Mouse (Mus musculus) heart, postnatal 0 days (tissue): ENCODE results near the gene Cdh12. TPM values are rescaled to one million over a fixed set of nuclear protein-coding genes. Genes with fewer than 3 reads are reported as not detected.

Source experiments
- ATAC-seq: fragments of 200-750 bp; cut with Nextera tagmentation; 2 replicates; pipeline ENCODE4 v1.8.0; 2017; ENCODE audit warnings: low read depth, moderate number of reproducible peaks, moderate library complexity; ENCODE audit not compliant: insufficient read depth
- DNase-seq: peaks from one replicate; pipeline ENCODE4 v3.0.0-alpha.2; 2016; ENCODE audit warnings: low spot score
- H3K27ac ChIP-seq: fragments of 300-500 bp; sonication (generic); 2 replicates; pipeline ENCODE4 v1.5.1; 2014; ENCODE audit warnings: low read depth, mild to moderate bottlenecking
- H3K27me3 ChIP-seq: fragments of 300-500 bp; sonication (generic); 2 replicates; pipeline ENCODE4 v1.6.1; 2014; ENCODE audit warnings: low read length, mixed read lengths; ENCODE audit not compliant: control insufficient read depth, insufficient read depth
- H3K36me3 ChIP-seq: fragments of 300-500 bp; sonication (generic); replicated peaks from 2 replicates; pipeline ENCODE4 v1.6.1; 2014; ENCODE audit warnings: low read length, mixed read lengths; ENCODE audit not compliant: control insufficient read depth, insufficient read depth
- H3K4me1 ChIP-seq: fragments of 300-500 bp; sonication (generic); 2 replicates; pipeline ENCODE4 v1.6.1; 2014; ENCODE audit warnings: antibody characterized with exemption; ENCODE audit not compliant: control insufficient read depth, insufficient read depth
- H3K4me2 ChIP-seq: fragments of 300-500 bp; sonication (generic); 2 replicates; pipeline ENCODE4 v1.6.1; 2014; ENCODE audit warnings: low read depth, mild to moderate bottlenecking, low read length, moderate library complexity
- H3K4me3 ChIP-seq: fragments of 300-500 bp; sonication (generic); 2 replicates; pipeline ENCODE4 v1.5.1; 2014; ENCODE audit warnings: low read depth, low read length
- H3K9ac ChIP-seq: fragments of 300-500 bp; sonication (generic); replicated peaks from 2 replicates; pipeline ENCODE4 v1.6.1; 2014; ENCODE audit warnings: low read depth, low read length, mixed read lengths
- H3K9me3 ChIP-seq: fragments of 300-500 bp; sonication (generic); replicated peaks from 2 replicates; pipeline ENCODE4 v1.6.1; 2016; ENCODE audit warnings: low read length; ENCODE audit not compliant: control insufficient read depth
- CTCF ChIP-seq: IDR thresholded peaks from 2 replicates; pipeline ENCODE4 v1.5.1; 2016; ENCODE audit warnings: antibody characterized with exemption, control low read depth, low read depth
- EP300 ChIP-seq: IDR thresholded peaks from 2 replicates; pipeline ENCODE4 v1.6.1; 2016; ENCODE audit warnings: antibody characterized with exemption, low read depth
- WGBS: fragments of 180-500 bp; shearing (Covaris S2); extraction: QIAGEN DNeasy Blood & Tissue Kit; methylation state at CpG from one replicate; pipeline ENCODE4 v1.1.7; 2014; 5-methylcytosine and 5-hydroxymethylcytosine counted together
- polyA plus RNA-seq: library from polyadenylated mRNA; unstranded; fragments of >200 nt; fragmentation: Nextera tagmentation; extraction: Ambion mirVana; gene quantifications from 2 replicates; pipeline ENCODE4 v1.2.1, GENCODE M21; 2015
- total RNA-seq: library from RNA; depleted of rRNA; stranded (reverse); fragments of >200 nt; gene quantifications from 2 replicates; pipeline ENCODE4 v1.2.3, GENCODE M21; 2014; ENCODE audit warnings: low replicate concordance; rRNA removed

Gene Cdh12
- total RNA-seq (0.12 TPM in 1 of 2 replicates, not detected in the other), polyA plus RNA-seq (0.03 and 0.04 TPM in 2 replicates)

GRCm38 (mm10) chr15:20448861-20449663 is at the start of gene Cdh12:
TSS of gene Cdh12 (plus strand) at chr15:20449265.
- no peak within 1 kb of the TSS for H3K27ac ChIP-seq
- peak within 1 kb of the TSS; percentile 33 for H3K4me3 ChIP-seq
- no peaks in the 10 kb centered on the region for H3K4me1 ChIP-seq
- H3K9me3 ChIP-seq = no peaks in the 10 kb centered on the region
- H3K36me3 ChIP-seq = no peaks in the 10 kb centered on the region
- no peak for TF ChIP-seq EP300
- TF ChIP-seq CTCF = no peak
- H3K9ac ChIP-seq = no peak within 1 kb of the TSS
- no peak for DNase-seq
- H3K4me2 ChIP-seq = peak within 1 kb of the TSS; percentile 61
- ATAC-seq = no peak
- WGBS = 15% methylated on average over 18 of the region's 18 CpGs
- H3K27me3 ChIP-seq = no peaks in the 10 kb centered on the region

- H3K9ac ChIP-seq = no peak overlapping the region
- no peaks in the 10 kb centered on the region for H3K4me1 ChIP-seq
- WGBS = 44% methylated on average over 3 of the region's 3 CpGs
- DNase-seq (peak; percentile 9), ATAC-seq (no peak)
- H3K36me3 ChIP-seq = no peaks in the 10 kb centered on the region
- H3K4me3 ChIP-seq = no peak overlapping the region
- peak; percentile 46 for TF ChIP-seq CTCF
- TF ChIP-seq EP300 = no peak
- H3K4me2 ChIP-seq = no peak overlapping the region
- H3K9me3 ChIP-seq = no peaks in the 10 kb centered on the region
- no peak overlapping the region for H3K27ac ChIP-seq
- no peaks in the 10 kb centered on the region for H3K27me3 ChIP-seq
Observed at GRCm38 (mm10) chr15:20403596-20403995, 45.5 kb upstream of the Cdh12 start.

GRCm38 (mm10) chr15:20413397-20413796 is 35.7 kb upstream of the Cdh12 start:
- Histone ChIP-seq H3K36me3 (no peaks in the 10 kb centered on the region), H3K9ac (no peak overlapping the region), H3K27me3 (no peaks in the 10 kb centered on the region), H3K9me3 (no peaks in the 10 kb centered on the region), H3K4me1 (no peaks in the 10 kb centered on the region), H3K4me2 (no peak overlapping the region), H3K4me3 (no peak overlapping the region), H3K27ac (no peak overlapping the region)
- TF ChIP-seq CTCF (no peak), EP300 (no peak)
- DNase-seq (no peak), ATAC-seq (no peak)
- WGBS = 75% methylated on average over 1 of the region's 1 CpGs

GRCm38 (mm10) chr15:20436356-20436755 is 12.7 kb upstream of the Cdh12 start:
- Histone ChIP-seq H3K36me3 (no peaks in the 10 kb centered on the region), H3K4me3 (no peak overlapping the region), H3K27me3 (no peaks in the 10 kb centered on the region), H3K27ac (no peak overlapping the region), H3K9ac (no peak overlapping the region), H3K9me3 (no peaks in the 10 kb centered on the region), H3K4me1 (no peaks in the 10 kb centered on the region), H3K4me2 (no peak overlapping the region)
- TF ChIP-seq CTCF (no peak), EP300 (no peak)
- 63% methylated on average over 2 of the region's 2 CpGs for WGBS
- DNase-seq = no peak
- no peak for ATAC-seq

GRCm38 (mm10) chr15:20450558-20450957 is 1.5 kb downstream of the Cdh12 start:
- H3K9me3 ChIP-seq = no peaks in the 10 kb centered on the region
- WGBS = 61% methylated on average over 5 of the region's 5 CpGs
- no peaks in the 10 kb centered on the region for H3K27me3 ChIP-seq
- no peaks in the 10 kb centered on the region for H3K4me1 ChIP-seq
- no peak overlapping the region for H3K4me2 ChIP-seq
- TF ChIP-seq CTCF (no peak), EP300 (no peak)
- no peak overlapping the region for H3K27ac ChIP-seq
- H3K36me3 ChIP-seq = no peaks in the 10 kb centered on the region
- no peak overlapping the region for H3K9ac ChIP-seq
- DNase-seq (no peak), ATAC-seq (no peak)
- no peak overlapping the region for H3K4me3 ChIP-seq
